Mouse (Mus musculus) neural tube, embryonic 11.5 days (tissue): ENCODE results near the gene Olfr643. TPM values are rescaled to one million over a fixed set of nuclear protein-coding genes. Genes with fewer than 3 reads are reported as not detected.

ENCODE experiments used
- ATAC-seq: fragments of 200-750 bp; cut with Nextera tagmentation; 2 replicates; pipeline ENCODE4 v1.8.0; 2017; ENCODE audit warnings: moderate number of reproducible peaks, mild to moderate bottlenecking, moderate TSS enrichment, moderate library complexity; ENCODE audit not compliant: insufficient read depth, low FRiP score, low TSS enrichment
- DNase-seq: peaks from one replicate; pipeline ENCODE4 v3.0.0-alpha.2; 2015; ENCODE audit warnings: low spot score
- H3K27ac ChIP-seq: fragments of 300-500 bp; sonication (generic); 2 replicates; pipeline ENCODE4 v1.5.1; 2014; ENCODE audit warnings: low read depth, mild to moderate bottlenecking, low read length
- H3K27me3 ChIP-seq: fragments of 300-500 bp; sonication (generic); 2 replicates; pipeline ENCODE4 v1.6.1; 2014; ENCODE audit warnings: mild to moderate bottlenecking, low read length, mixed read lengths; ENCODE audit not compliant: control insufficient read depth, insufficient read depth
- H3K36me3 ChIP-seq: fragments of 300-500 bp; sonication (generic); 2 replicates; pipeline ENCODE4 v1.6.1; 2014; ENCODE audit warnings: mild to moderate bottlenecking, low read length, moderate library complexity, mixed read lengths; ENCODE audit not compliant: control insufficient read depth, insufficient read depth
- H3K4me1 ChIP-seq: fragments of 300-500 bp; sonication (generic); 2 replicates; pipeline ENCODE4 v1.6.1; 2014; ENCODE audit warnings: low read length, mixed read lengths; ENCODE audit not compliant: control insufficient read depth, insufficient read depth
- H3K4me2 ChIP-seq: fragments of 300-500 bp; sonication (generic); 2 replicates; pipeline ENCODE4 v1.6.1; 2014; ENCODE audit warnings: low read depth, mild to moderate bottlenecking, moderate library complexity
- H3K4me3 ChIP-seq: fragments of 300-500 bp; sonication (generic); 2 replicates; pipeline ENCODE4 v1.5.1; 2014; ENCODE audit warnings: low read depth, low read length
- H3K9ac ChIP-seq: fragments of 300-500 bp; sonication (generic); 2 replicates; pipeline ENCODE4 v1.6.1; 2014; ENCODE audit warnings: mild to moderate bottlenecking, low read length
- H3K9me3 ChIP-seq: fragments of 300-500 bp; sonication (generic); 2 replicates; pipeline ENCODE4 v1.6.1; 2016; ENCODE audit warnings: low read length; ENCODE audit not compliant: control insufficient read depth
- WGBS: fragments of 180-500 bp; shearing (Covaris S2); extraction: QIAGEN DNeasy Blood & Tissue Kit; methylation state at CpG from one replicate; pipeline ENCODE4 v1.1.7; 2014; 5-methylcytosine and 5-hydroxymethylcytosine counted together
- polyA plus RNA-seq: library from polyadenylated mRNA; unstranded; fragments of >200 nt; fragmentation: Nextera tagmentation; extraction: Ambion mirVana; gene quantifications from 2 replicates; pipeline ENCODE4 v1.2.1, GENCODE M21; 2014

Olfr643 gene
- polyA plus RNA-seq, 1 experiment from 2014 or later, result not detected

- Histone ChIP-seq H3K4me3 (no peak within 1 kb of the TSS), H3K27ac (no peak within 1 kb of the TSS), H3K9me3 (no peaks in the 10 kb centered on the region), H3K9ac (no peak within 1 kb of the TSS), H3K4me1 (no peaks in the 10 kb centered on the region), H3K4me2 (no peak within 1 kb of the TSS), H3K36me3 (no peaks in the 10 kb centered on the region), H3K27me3 (no peaks in the 10 kb centered on the region)
- ATAC-seq (no peak), DNase-seq (no peak)
- 90% methylated on average over 5 of the region's 5 CpGs for WGBS
Observed at GRCm38 (mm10) chr7:104129726-104130125, 7.5 kb downstream of the Olfr643 start, which contains the start of gene Ubqln5. TSS of gene Ubqln5 (minus strand) at chr7:104129826.

- Histone ChIP-seq H3K9ac (no peak within 1 kb of the TSS), H3K4me1 (no peaks in the 10 kb centered on the region), H3K36me3 (no peaks in the 10 kb centered on the region), H3K9me3 (no peaks in the 10 kb centered on the region), H3K4me2 (no peak within 1 kb of the TSS), H3K4me3 (no peak within 1 kb of the TSS), H3K27ac (no peak within 1 kb of the TSS), H3K27me3 (no peaks in the 10 kb centered on the region)
- DNase-seq (no peak), ATAC-seq (no peak)
Observed at GRCm38 (mm10) chr7:104104757-104104972, 32.5 kb downstream of the Olfr643 start, which contains the start of gene Olfr646. TSS of gene Olfr646 (plus strand) at chr7:104104873.

DNA sequence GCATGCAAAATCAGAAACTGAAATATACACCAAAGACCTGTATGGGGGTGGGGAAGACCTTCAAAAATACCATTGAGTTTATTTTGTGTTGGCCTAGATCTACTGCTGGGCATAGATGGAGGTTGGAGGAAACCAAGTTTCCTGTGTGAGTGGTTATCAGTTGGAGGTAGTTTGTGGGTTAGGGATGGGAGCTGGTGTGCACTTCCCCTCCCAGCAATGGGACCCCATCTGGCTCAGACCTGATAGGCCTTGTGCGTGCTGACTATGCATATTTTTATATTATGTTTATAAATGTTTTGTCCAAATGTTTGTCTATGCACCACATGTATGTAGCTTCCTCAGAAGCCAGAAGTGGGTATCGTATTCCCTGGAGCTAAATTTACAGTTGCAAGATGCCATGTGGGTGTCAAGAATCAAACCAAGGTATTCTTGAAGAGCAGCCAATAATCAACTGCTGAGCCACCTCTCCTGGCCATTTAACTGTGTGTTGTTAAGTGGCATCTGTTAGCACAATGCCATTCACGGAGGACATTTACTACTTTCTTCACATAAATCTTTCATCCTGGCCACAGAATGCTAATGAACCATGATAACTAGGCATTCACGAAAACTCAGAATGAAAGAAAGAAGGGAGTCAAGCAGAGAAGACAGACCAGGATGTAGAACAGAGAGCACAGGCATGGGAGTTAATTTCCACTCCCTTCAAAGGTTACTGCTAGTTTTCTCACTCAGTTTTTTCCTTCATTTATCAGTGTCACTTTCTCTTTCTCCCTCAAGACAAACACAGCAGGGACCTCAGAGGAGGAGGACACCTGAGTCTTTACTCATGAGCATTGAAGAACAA lies 33.1 kb downstream of the Olfr643 start:
- Histone ChIP-seq H3K27me3 (no peaks in the 10 kb centered on the region), H3K27ac (no peak overlapping the region), H3K4me2 (no peak overlapping the region), H3K9ac (no peak overlapping the region), H3K4me1 (no peaks in the 10 kb centered on the region), H3K36me3 (no peaks in the 10 kb centered on the region), H3K4me3 (no peak overlapping the region), H3K9me3 (no peaks in the 10 kb centered on the region)
- DNase-seq (peak; percentile 11), ATAC-seq (peak; percentile 83)
- 23% methylated on average over 4 of the region's 4 CpGs for WGBS

DNA sequence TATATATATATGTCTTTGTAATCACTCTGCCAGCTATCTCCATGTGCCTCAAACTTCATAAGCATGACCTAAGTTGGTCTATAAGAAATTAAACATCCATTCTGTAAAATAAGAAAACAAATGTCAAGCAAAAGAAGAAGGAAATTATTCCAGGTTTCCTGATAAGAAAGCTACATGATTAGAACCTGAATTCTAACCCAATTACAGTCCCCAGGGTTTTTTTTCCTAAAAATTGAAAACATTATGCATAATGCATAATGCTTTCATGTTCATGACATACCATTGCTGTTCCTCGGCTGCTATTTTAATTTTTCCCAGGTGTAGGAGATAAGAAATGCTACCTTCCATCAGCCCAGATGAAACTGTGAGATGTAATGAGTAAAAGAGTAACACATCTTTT lies 51.8 kb downstream of the Olfr643 start, which contains the start of gene Olfr645:
TSS of gene Olfr645 (minus strand) at position 101 of the 400 bp plus-strand sequence.
- H3K36me3 ChIP-seq, result no peaks in the 10 kb centered on the region
- no peak for ATAC-seq
- WGBS, result 83% methylated on average over 1 of the region's 1 CpGs
- no peak for DNase-seq
- no peaks in the 10 kb centered on the region for H3K27me3 ChIP-seq
- no peaks in the 10 kb centered on the region for H3K9me3 ChIP-seq
- no peak within 1 kb of the TSS for H3K27ac ChIP-seq
- no peaks in the 10 kb centered on the region for H3K4me1 ChIP-seq
- no peak within 1 kb of the TSS for H3K9ac ChIP-seq
- H3K4me3 ChIP-seq, result no peak within 1 kb of the TSS
- H3K4me2 ChIP-seq, result no peak within 1 kb of the TSS

DNA sequence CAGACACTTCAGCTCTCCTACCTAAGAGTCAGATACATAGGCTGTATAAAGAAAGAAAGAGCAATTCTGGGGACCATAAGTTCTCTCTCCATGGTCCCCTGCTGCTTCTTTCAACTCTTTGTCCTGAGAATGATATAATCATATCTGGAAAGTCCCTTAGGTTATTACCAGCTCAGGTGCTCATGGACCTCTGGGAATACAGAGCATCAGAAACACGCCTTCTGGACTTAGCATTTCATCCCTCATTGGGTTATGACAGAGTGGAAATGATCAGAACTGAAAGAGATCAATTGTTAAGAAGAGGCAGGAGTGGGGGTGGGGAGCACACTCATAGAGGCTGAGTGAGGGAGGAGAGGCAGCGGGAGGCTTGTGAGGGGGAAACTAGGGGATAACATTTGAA lies 65.4 kb downstream of the Olfr643 start, which contains the start of gene Olfr644:
TSS of gene Olfr644 (minus strand) at position 101 of the 400 bp plus-strand sequence.
- Histone ChIP-seq H3K9me3 (no peaks in the 10 kb centered on the region), H3K4me3 (no peak within 1 kb of the TSS), H3K36me3 (no peaks in the 10 kb centered on the region), H3K27ac (no peak within 1 kb of the TSS), H3K4me1 (no peaks in the 10 kb centered on the region), H3K27me3 (no peaks in the 10 kb centered on the region), H3K4me2 (no peak within 1 kb of the TSS), H3K9ac (no peak within 1 kb of the TSS)
- DNase-seq (no peak), ATAC-seq (no peak)
- WGBS, result 71% methylated on average over 2 of the region's 2 CpGs

- H3K27me3 ChIP-seq, result no peaks in the 10 kb centered on the region
- DNase-seq (no peak), ATAC-seq (no peak)
- no peaks in the 10 kb centered on the region for H3K36me3 ChIP-seq
- H3K27ac ChIP-seq, result no peak within 1 kb of the TSS
- no peak within 1 kb of the TSS for H3K4me2 ChIP-seq
- H3K9me3 ChIP-seq, result no peaks in the 10 kb centered on the region
- 66% methylated on average over 2 of the region's 2 CpGs for WGBS
- no peak within 1 kb of the TSS for H3K9ac ChIP-seq
- no peaks in the 10 kb centered on the region for H3K4me1 ChIP-seq
- H3K4me3 ChIP-seq, result no peak within 1 kb of the TSS
Observed at GRCm38 (mm10) chr7:104061345-104061744, 75.9 kb downstream of the Olfr643 start, which contains the start of gene 4930516K23Rik. TSS of gene 4930516K23Rik (minus strand) at chr7:104061445.

DNA sequence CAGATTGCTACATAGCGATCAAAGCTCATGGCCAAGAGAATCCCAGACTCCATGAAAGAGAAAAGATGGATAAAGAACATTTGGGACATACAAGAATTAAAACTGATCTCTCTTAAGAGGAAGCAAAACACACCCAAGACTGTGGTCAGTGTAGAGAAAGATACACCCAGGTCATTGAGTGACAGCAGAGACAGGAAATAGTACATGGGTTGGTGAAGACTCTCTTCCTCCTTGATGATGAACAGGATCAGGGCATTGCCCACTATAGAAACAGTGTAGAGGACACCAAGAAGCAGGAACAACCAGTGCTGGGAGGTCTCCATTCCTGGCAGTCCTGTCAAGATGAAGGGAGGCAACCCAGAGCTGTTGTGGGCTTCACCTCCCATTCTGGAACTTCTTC lies 78.0 kb downstream of the Olfr643 start:
- DNase-seq (no peak), ATAC-seq (no peak)
- Histone ChIP-seq H3K4me2 (no peak overlapping the region), H3K9me3 (no peaks in the 10 kb centered on the region), H3K4me1 (no peaks in the 10 kb centered on the region), H3K27ac (no peak overlapping the region), H3K4me3 (no peak overlapping the region), H3K27me3 (no peaks in the 10 kb centered on the region), H3K9ac (no peak overlapping the region), H3K36me3 (no peaks in the 10 kb centered on the region)
- WGBS, result 90% methylated on average over 1 of the region's 1 CpGs

- ATAC-seq (no peak), DNase-seq (no peak)
- no peaks in the 10 kb centered on the region for H3K36me3 ChIP-seq
- no peak within 1 kb of the TSS for H3K27ac ChIP-seq
- no peaks in the 10 kb centered on the region for H3K4me1 ChIP-seq
- no peak within 1 kb of the TSS for H3K4me3 ChIP-seq
- H3K9me3 ChIP-seq, result no peaks in the 10 kb centered on the region
- 81% methylated on average over 1 of the region's 1 CpGs for WGBS
- H3K4me2 ChIP-seq, result no peak within 1 kb of the TSS
- no peaks in the 10 kb centered on the region for H3K27me3 ChIP-seq
- no peak within 1 kb of the TSS for H3K9ac ChIP-seq
Observed at GRCm38 (mm10) chr7:104052566-104052965, 84.6 kb downstream of the Olfr643 start, which contains the start of gene Olfr642. TSS of gene Olfr642 (minus strand) at chr7:104052666.

- 94% methylated on average over 4 of the region's 4 CpGs for WGBS
- no peak for DNase-seq
- no peaks in the 10 kb centered on the region for H3K9me3 ChIP-seq
- ATAC-seq, result no peak
- H3K4me1 ChIP-seq, result no peaks in the 10 kb centered on the region
- no peaks in the 10 kb centered on the region for H3K27me3 ChIP-seq
- H3K9ac ChIP-seq, result no peak overlapping the region
- H3K36me3 ChIP-seq, result no peaks in the 10 kb centered on the region
- no peak overlapping the region for H3K4me2 ChIP-seq
- H3K27ac ChIP-seq, result no peak overlapping the region
- H3K4me3 ChIP-seq, result no peak overlapping the region
Observed at GRCm38 (mm10) chr7:104050745-104051144, 86.5 kb downstream of the Olfr643 start.
